Mouse (Mus musculus): ENCODE results near the gene A530016L24Rik. TPM values are rescaled to one million over a fixed set of nuclear protein-coding genes. Genes with fewer than 3 reads are reported as not detected.

The A530016L24Rik gene
- polyA plus RNA-seq, 1 experiment from 2014 or later = 1.2 TPM

DNA sequence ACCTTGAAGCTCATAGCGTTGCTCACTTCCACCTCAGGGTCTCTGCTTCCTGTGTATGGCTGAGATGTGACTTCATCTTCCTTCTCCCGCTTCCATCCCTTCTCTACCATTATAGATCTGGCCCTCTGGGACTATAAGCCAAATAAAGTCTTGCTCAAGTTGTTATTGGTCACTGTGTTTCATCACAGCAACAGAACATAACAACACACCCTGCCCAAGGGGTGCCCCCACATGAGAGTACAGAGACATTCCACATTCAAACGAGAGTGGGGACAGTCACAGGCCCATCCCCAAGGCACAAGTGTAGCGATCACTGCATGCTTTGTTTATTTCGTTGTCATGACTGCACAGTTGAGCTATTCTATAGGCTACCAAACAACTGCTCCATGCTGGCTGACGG, 48.0 kb downstream of the A530016L24Rik start:
- ATAC-seq (ENCODE audit: low read depth) = no peak

DNA sequence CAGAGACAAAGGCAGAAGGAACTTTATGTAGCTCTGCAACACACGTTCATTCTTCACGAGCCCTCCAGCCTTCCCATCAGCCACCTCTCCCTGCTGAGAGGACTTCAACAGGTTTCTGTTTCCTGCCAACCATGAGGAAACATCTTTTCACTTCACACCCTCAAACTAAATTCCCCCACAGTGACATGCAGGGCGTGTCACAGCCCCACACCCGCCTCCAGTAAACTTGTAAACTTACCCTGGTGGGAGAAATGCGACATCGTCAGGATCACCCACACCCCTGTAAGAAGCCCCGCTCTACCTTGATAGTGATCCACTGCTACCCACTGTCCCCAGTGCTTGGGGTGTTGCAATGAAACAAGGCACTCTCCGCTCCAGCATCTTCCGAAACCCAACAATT, 49.1 kb downstream of the A530016L24Rik start:
- no peaks in the 10 kb centered on the region for H3K36me3 ChIP-seq (ENCODE audit: control insufficient read depth, insufficient read depth, low read length)
- no peak overlapping the region for H3K4me2 ChIP-seq (ENCODE audit: low read depth, low read length)
- H3K4me3 ChIP-seq (ENCODE audit: low read depth, low read length) = no peak overlapping the region
- ATAC-seq (ENCODE audit: low read depth) (no peak), DNase-seq (ENCODE audit: low spot score) (no peak)
- no peaks in the 10 kb centered on the region for H3K4me1 ChIP-seq (ENCODE audit: control insufficient read depth, insufficient read depth, low read length)
- H3K9ac ChIP-seq (ENCODE audit: low read depth, low read length) = no peak overlapping the region
- no peak overlapping the region for H3K27ac ChIP-seq (replicated peaks; ENCODE audit: low read depth, low read length)
- no peaks in the 10 kb centered on the region for H3K9me3 ChIP-seq (ENCODE audit: control insufficient read depth, low read length)
- no peaks in the 10 kb centered on the region; the same call in 1 of the 2 replicates for H3K27me3 ChIP-seq (replicated peaks; ENCODE audit: control insufficient read depth, insufficient read depth, low read length)
- WGBS = 81% methylated on average over 9 of the region's 9 CpGs

More for the DNA sequence above, 48.0 kb downstream of the A530016L24Rik start:
- WGBS = 78% methylated on average over 6 of the region's 6 CpGs
- no peaks in the 10 kb centered on the region for H3K4me1 ChIP-seq (ENCODE audit: control insufficient read depth, insufficient read depth, low read length)
- H3K36me3 ChIP-seq (ENCODE audit: control insufficient read depth, insufficient read depth, low read length) = no peaks in the 10 kb centered on the region
- H3K9ac ChIP-seq (ENCODE audit: low read depth, low read length) = no peak overlapping the region
- no peak overlapping the region for H3K4me3 ChIP-seq (ENCODE audit: low read depth, low read length)
- H3K27ac ChIP-seq (replicated peaks; ENCODE audit: low read depth, low read length) = no peak overlapping the region
- H3K4me2 ChIP-seq (ENCODE audit: low read depth, low read length) = no peak overlapping the region
- no peaks in the 10 kb centered on the region; the same call in 1 of the 2 replicates for H3K27me3 ChIP-seq (replicated peaks; ENCODE audit: control insufficient read depth, insufficient read depth, low read length)
- no peak for DNase-seq (ENCODE audit: low spot score)
- H3K9me3 ChIP-seq (ENCODE audit: control insufficient read depth, low read length) = no peaks in the 10 kb centered on the region

DNA sequence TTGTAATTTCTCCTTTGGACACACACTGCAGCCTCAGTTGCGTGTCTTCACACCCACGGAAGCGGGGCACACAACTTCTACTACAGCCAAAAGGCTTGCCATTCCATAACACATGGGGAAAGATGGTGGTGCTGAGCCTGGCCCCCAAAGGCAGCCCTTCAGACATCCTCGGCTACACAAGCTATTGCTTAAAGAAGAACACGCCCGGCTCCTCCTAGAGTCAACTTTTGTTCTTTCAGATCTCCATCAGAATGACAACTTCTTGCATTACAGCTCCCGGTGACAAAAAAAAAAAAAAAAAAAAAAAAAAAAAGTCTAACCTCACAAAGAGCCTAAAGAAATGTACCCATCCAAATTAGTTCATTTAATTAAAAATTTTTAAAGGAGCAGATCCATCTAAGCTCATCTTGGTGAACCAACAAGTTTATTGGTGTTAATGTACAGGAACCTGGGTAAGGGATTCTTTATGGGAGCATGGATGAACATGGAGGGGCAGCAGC, 50.3 kb downstream of the A530016L24Rik start:
- Histone ChIP-seq H3K9ac (ENCODE audit: low read depth, low read length) (no peak overlapping the region), H3K36me3 (ENCODE audit: control insufficient read depth, insufficient read depth, low read length) (no peaks in the 10 kb centered on the region), H3K4me1 (ENCODE audit: control insufficient read depth, insufficient read depth, low read length) (no peaks in the 10 kb centered on the region), H3K9me3 (ENCODE audit: control insufficient read depth, low read length) (no peaks in the 10 kb centered on the region), H3K27me3 (replicated peaks; ENCODE audit: control insufficient read depth, insufficient read depth, low read length) (no peaks in the 10 kb centered on the region; the same call in 1 of the 2 replicates), H3K27ac (replicated peaks; ENCODE audit: low read depth, low read length) (no peak overlapping the region), H3K4me3 (ENCODE audit: low read depth, low read length) (no peak overlapping the region), H3K4me2 (ENCODE audit: low read depth, low read length) (no peak overlapping the region)
- 85% methylated on average over 7 of the region's 7 CpGs for WGBS
- DNase-seq (ENCODE audit: low spot score) = no peak
- no peak for ATAC-seq (ENCODE audit: low read depth)

DNA sequence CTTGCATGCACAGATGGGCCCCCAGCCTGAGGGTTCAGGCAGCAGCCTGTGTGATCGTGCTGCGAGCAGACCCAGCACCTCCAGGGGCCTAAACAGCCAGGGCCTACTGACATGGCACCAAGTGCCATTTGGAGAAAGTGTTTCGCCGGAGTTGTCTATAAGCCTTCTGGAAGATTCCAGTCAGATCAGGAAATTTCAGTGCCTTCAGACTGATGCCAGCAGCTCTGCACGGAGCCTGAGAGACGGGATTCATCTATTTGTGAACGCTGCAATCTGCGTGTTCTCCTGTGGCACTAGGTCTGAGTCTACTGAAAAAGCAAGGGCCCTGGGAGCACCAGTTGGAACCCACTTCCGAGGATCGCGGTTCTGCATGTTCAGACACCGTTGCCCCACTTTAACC, 51.1 kb downstream of the A530016L24Rik start:
- no peaks in the 10 kb centered on the region for H3K36me3 ChIP-seq (ENCODE audit: control insufficient read depth, insufficient read depth, low read length)
- no peak for DNase-seq (ENCODE audit: low spot score)

DNA sequence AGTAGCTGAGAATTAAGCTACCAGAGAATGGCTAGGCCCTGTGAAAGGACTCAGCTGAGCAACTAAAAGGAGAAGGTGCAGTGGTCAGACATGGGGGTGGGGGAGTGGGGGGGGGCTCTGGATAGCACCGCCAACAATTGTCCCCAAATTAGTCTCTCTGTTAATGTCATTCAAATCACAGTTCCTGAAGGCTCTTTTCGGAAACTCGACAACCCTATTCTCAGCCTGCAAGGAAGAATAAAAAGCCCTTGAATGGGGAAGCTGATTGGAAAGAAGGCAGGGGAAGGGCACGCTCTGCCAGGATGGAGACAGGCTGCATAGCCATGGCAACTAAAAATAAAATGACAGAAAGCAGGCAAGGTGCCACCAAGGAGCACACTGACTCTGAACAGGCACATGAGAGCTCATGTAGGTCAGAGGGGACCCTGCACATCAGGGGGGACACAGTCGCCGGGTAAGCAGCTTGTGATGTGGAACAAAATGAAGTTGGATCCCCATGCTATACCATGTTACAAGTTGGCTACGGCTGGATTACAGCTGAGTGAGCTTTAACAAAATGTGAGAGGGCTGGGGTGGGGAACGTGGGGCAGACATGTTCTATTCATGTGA, 52.3 kb downstream of the A530016L24Rik start:
- Histone ChIP-seq H3K27ac (replicated peaks; ENCODE audit: low read depth, low read length) (no peak overlapping the region), H3K9me3 (ENCODE audit: control insufficient read depth, low read length) (no peaks in the 10 kb centered on the region), H3K4me1 (ENCODE audit: control insufficient read depth, insufficient read depth, low read length) (no peaks in the 10 kb centered on the region), H3K36me3 (ENCODE audit: control insufficient read depth, insufficient read depth, low read length) (no peaks in the 10 kb centered on the region), H3K4me3 (ENCODE audit: low read depth, low read length) (no peak overlapping the region), H3K9ac (ENCODE audit: low read depth, low read length) (no peak overlapping the region), H3K4me2 (ENCODE audit: low read depth, low read length) (no peak overlapping the region), H3K27me3 (replicated peaks; ENCODE audit: control insufficient read depth, insufficient read depth, low read length) (no peaks in the 10 kb centered on the region; the same call in 1 of the 2 replicates)
- DNase-seq (ENCODE audit: low spot score) (no peak), ATAC-seq (ENCODE audit: low read depth) (no peak)
- WGBS = 56% methylated on average over 8 of the region's 8 CpGs

More for the DNA sequence above, 51.1 kb downstream of the A530016L24Rik start:
- H3K9ac ChIP-seq (ENCODE audit: low read depth, low read length) = no peak overlapping the region
- H3K4me3 ChIP-seq (ENCODE audit: low read depth, low read length) = no peak overlapping the region
- no peaks in the 10 kb centered on the region; the same call in 1 of the 2 replicates for H3K27me3 ChIP-seq (replicated peaks; ENCODE audit: control insufficient read depth, insufficient read depth, low read length)
- ATAC-seq (ENCODE audit: low read depth) = no peak
- H3K9me3 ChIP-seq (ENCODE audit: control insufficient read depth, low read length) = no peaks in the 10 kb centered on the region
- no peak overlapping the region for H3K4me2 ChIP-seq (ENCODE audit: low read depth, low read length)
- 82% methylated on average over 12 of the region's 12 CpGs for WGBS
- H3K27ac ChIP-seq (replicated peaks; ENCODE audit: low read depth, low read length) = no peak overlapping the region
- H3K4me1 ChIP-seq (ENCODE audit: control insufficient read depth, insufficient read depth, low read length) = no peaks in the 10 kb centered on the region

DNA sequence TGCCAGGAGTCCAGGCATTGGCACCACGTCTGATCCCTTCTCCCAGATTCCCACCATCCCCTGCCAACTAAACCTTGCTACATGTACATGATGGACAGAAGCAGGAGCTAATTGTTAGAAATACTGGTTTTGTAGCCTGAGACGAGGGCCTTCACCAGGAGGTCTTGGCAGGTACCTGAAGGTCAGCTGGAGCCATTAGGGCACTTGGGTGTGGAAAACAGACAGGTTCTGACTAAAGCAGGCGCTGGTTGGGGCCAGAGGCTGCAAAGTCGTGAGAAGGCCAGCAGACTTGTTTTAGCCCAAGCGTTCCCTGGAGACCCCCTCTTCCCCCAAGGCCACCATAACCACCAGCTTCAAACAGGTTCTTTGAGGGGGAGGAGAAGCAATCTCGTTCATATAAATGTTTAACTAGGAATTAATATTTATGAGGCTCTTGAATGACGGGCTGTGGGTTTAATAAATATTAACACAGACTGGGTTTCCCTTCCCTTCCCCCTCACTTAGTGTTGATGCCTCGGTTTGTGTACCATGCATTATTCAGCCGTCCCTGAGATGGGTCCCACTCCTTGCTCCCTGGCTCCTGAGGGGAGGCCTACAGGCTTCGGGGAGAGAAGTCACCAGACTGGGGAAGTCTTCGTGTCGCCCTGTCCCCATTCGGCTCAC, 53.1 kb downstream of the A530016L24Rik start:
- no peak overlapping the region for H3K4me2 ChIP-seq (ENCODE audit: low read depth, low read length)
- no peak for DNase-seq (ENCODE audit: low spot score)
- H3K27ac ChIP-seq (replicated peaks; ENCODE audit: low read depth, low read length) = no peak overlapping the region
- no peaks in the 10 kb centered on the region for H3K36me3 ChIP-seq (ENCODE audit: control insufficient read depth, insufficient read depth, low read length)
- H3K9ac ChIP-seq (ENCODE audit: low read depth, low read length) = peak overlapping the region; percentile 16; the same call in 1 of the 2 replicates
- no peaks in the 10 kb centered on the region for H3K4me1 ChIP-seq (ENCODE audit: control insufficient read depth, insufficient read depth, low read length)
- ATAC-seq (ENCODE audit: low read depth) = peak; percentile 35; the same call in 1 of the 2 replicates
- H3K27me3 ChIP-seq (replicated peaks; ENCODE audit: control insufficient read depth, insufficient read depth, low read length) = no peaks in the 10 kb centered on the region; the same call in 1 of the 2 replicates
- no peaks in the 10 kb centered on the region for H3K9me3 ChIP-seq (ENCODE audit: control insufficient read depth, low read length)
- H3K4me3 ChIP-seq (ENCODE audit: low read depth, low read length) = no peak overlapping the region
- 59% methylated on average over 13 of the region's 13 CpGs for WGBS

DNA sequence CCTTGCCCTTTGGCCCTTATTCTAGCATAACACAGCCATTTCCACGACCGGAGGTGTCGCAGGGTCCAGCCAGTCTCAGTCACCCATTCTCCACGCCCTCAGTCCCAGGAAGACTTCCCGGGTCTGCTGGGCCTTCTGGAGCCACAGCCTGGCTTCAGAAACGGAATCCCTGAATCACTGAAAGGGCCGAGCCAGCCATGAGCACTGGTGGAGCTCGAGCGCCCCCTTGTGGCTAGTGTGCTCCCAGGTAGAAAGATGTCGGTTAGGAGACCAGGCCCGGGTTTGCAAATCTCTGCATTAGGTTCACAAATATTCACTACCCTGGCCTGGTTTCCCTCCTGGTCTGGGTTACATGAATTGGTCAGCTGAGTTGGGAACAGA, 53.7 kb downstream of the A530016L24Rik start:
- 4% methylated on average over 11 of the region's 11 CpGs for WGBS

DNA sequence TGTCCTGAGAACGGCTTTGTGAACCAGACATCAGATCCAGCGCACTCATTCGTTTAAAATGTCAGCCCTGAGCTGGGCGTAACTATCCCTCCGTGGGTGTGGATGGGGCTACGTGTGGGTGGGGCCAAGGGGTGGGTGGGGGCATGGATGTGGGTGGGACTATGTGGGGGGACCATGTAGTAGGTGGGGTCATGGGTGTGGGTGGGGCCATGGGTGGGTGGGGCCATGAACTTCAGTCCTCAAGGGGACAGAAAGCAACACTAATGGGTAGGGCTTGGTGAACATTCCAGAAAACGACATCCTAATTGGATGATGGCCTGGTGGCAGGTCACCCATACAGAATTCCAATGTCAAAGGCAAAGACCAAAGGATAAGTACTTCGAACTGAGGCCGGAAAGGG, 54.7 kb downstream of the A530016L24Rik start:
- no peak for DNase-seq (ENCODE audit: low spot score)
- no peaks in the 10 kb centered on the region for H3K9me3 ChIP-seq (ENCODE audit: control insufficient read depth, low read length)
- H3K9ac ChIP-seq (ENCODE audit: low read depth, low read length) = no peak overlapping the region
- no peak overlapping the region for H3K27ac ChIP-seq (replicated peaks; ENCODE audit: low read depth, low read length)
- no peaks in the 10 kb centered on the region; the same call in 1 of the 2 replicates for H3K27me3 ChIP-seq (replicated peaks; ENCODE audit: control insufficient read depth, insufficient read depth, low read length)
- 73% methylated on average over 9 of the region's 9 CpGs for WGBS
- H3K4me2 ChIP-seq (ENCODE audit: low read depth, low read length) = no peak overlapping the region
- no peaks in the 10 kb centered on the region for H3K36me3 ChIP-seq (ENCODE audit: control insufficient read depth, insufficient read depth, low read length)
- H3K4me1 ChIP-seq (ENCODE audit: control insufficient read depth, insufficient read depth, low read length) = no peaks in the 10 kb centered on the region
- no peak overlapping the region for H3K4me3 ChIP-seq (ENCODE audit: low read depth, low read length)
- no peak for ATAC-seq (ENCODE audit: low read depth)

More for the DNA sequence above, 53.7 kb downstream of the A530016L24Rik start:
- Histone ChIP-seq H3K27me3 (replicated peaks; ENCODE audit: control insufficient read depth, insufficient read depth, low read length) (no peaks in the 10 kb centered on the region; the same call in 1 of the 2 replicates), H3K9ac (ENCODE audit: low read depth, low read length) (peak overlapping the region; percentile 16; the same call in 1 of the 2 replicates), H3K9me3 (ENCODE audit: control insufficient read depth, low read length) (no peaks in the 10 kb centered on the region), H3K4me2 (ENCODE audit: low read depth, low read length) (no peak overlapping the region), H3K4me3 (ENCODE audit: low read depth, low read length) (no peak overlapping the region), H3K27ac (replicated peaks; ENCODE audit: low read depth, low read length) (no peak overlapping the region), H3K4me1 (ENCODE audit: control insufficient read depth, insufficient read depth, low read length) (no peaks in the 10 kb centered on the region), H3K36me3 (ENCODE audit: control insufficient read depth, insufficient read depth, low read length) (no peaks in the 10 kb centered on the region)
- DNase-seq (ENCODE audit: low spot score) (peak; percentile 88), ATAC-seq (ENCODE audit: low read depth) (peak; percentile 81; the same call in 1 of the 2 replicates)
